In the genomic region with DNA sequence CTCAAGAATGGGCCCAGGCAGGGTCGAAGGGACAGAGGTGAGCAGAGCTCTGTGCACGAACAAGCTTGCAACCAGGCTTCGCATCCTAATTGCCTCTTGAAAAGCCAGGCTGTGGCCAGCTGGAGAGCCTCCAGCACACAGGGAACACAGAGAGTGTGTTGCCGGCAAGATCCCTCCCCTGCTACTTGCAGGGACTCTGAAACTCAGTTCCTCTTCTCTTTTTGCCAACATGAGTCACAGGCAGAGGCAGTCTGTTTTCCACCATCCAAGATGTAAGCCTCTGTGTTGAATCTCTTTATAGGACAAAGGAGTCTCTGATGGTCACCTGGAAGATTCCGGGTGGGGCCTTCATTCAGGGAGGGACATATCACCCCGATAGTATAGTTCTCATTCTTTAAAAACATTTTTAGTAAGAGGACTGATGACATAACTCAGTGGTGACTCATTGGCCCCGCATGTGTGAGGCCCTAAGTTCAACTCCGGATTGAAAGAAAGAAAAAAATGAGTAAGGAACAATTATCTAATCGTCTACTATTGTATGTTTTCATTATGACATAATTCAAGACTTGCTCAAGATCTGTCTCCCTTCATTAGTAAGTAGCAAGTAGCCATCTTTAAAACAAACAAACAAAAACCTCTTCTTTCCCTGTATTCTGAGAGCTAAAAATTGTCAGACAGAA, we compare ENCODE assay signal across 9 mouse cellular contexts. TPM values are rescaled to one million over a fixed set of nuclear protein-coding genes. Genes with fewer than 3 reads are reported as not detected.
A peak's percentile ranks its signal among the peaks of the same experiment; 100 is the strongest.
DNase-seq lines count a peak whose midpoint lies in the region; ATAC-seq and TF ChIP-seq lines count a peak whose summit lies in the region.
"Had no signal": no experiment of that assay in that cellular context is flagged by ENCODE, and none has a peak within 500 bp of the region (broad histone marks: within the 10 kb centered on the region; RNA-seq: fewer than 3 reads in every experiment).

No protein-coding gene starts in this region.

- H3K27ac ChIP-seq in forebrain, embryonic 14.5 days (ENCODE audit: low read depth, low read length): peak overlapping the region; percentile 85
- peak overlapping the region; percentile 84 for H3K27ac ChIP-seq in hindbrain, embryonic 13.5 days
- 0 out of 2 replicates have a peak overlapping the region, but pooled peaks have one; percentile 34 for H3K27ac ChIP-seq in small intestine, adult 2 months (ENCODE audit: insufficient read depth, low read depth, low read length)
- H3K27ac ChIP-seq: embryonic facial prominence, embryonic 15.5 days had no signal

- no peak for TF ChIP-seq POLR2A in small intestine, adult 2 months (IDR thresholded peaks at IDR 0.05; ENCODE audit: low read depth, low read length)

- no peak for TF ChIP-seq CTCF in small intestine, adult 2 months (IDR thresholded peaks at IDR 0.05; ENCODE audit: extremely low read depth, insufficient read length, insufficient replicate concordance, low read depth, low read length)

- peak overlapping the region; percentile 32 for H3K4me2 ChIP-seq in forebrain, embryonic 14.5 days (ENCODE audit: low read length)
- peak overlapping the region; percentile 6 for H3K4me2 ChIP-seq in hindbrain, embryonic 13.5 days
- H3K4me2 ChIP-seq: embryonic facial prominence, embryonic 15.5 days had no signal

- no peak overlapping the region for H3K4me3 ChIP-seq in forebrain, embryonic 14.5 days (ENCODE audit: low read depth, low read length)
- no peak overlapping the region for H3K4me3 ChIP-seq in hindbrain, embryonic 13.5 days
- H3K4me3 ChIP-seq in small intestine, adult 2 months (ENCODE audit: low read depth, low read length): no peak overlapping the region
- H3K4me3 ChIP-seq: embryonic facial prominence, embryonic 15.5 days had no signal

- ATAC-seq in forebrain, embryonic 14.5 days: peak; percentile 85
- ATAC-seq in hindbrain, embryonic 13.5 days (ENCODE audit: low FRiP score): peak; percentile 90

- H3K36me3 ChIP-seq in forebrain, embryonic 14.5 days (ENCODE audit: control insufficient read depth, insufficient read depth, low read length): no peaks in the 10 kb centered on the region
- H3K36me3 ChIP-seq in hindbrain, embryonic 13.5 days: no peaks in the 10 kb centered on the region
- no peaks in the 10 kb centered on the region for H3K36me3 ChIP-seq in small intestine, adult 2 months (ENCODE audit: control insufficient read depth, insufficient read depth, low read length)
- H3K36me3 ChIP-seq: embryonic facial prominence, embryonic 15.5 days had no signal

- H3K9ac ChIP-seq in forebrain, embryonic 14.5 days (ENCODE audit: low read length): peak overlapping the region; percentile 10; the same call in 1 of the 2 replicates
- H3K9ac ChIP-seq in hindbrain, embryonic 13.5 days: no peak overlapping the region
- H3K9ac ChIP-seq: embryonic facial prominence, embryonic 15.5 days had no signal

- peaks cover 8% of the 10 kb centered on the region for H3K4me1 ChIP-seq in forebrain, embryonic 14.5 days (ENCODE audit: control insufficient read depth, insufficient read depth, low read length)
- peaks cover 16% of the 10 kb centered on the region for H3K4me1 ChIP-seq in hindbrain, embryonic 13.5 days (replicated peaks)
- H3K4me1 ChIP-seq in small intestine, adult 2 months (ENCODE audit: control insufficient read depth, insufficient read depth, insufficient read length, low read length): no peaks in the 10 kb centered on the region
- H3K4me1 ChIP-seq: embryonic facial prominence, embryonic 15.5 days had no signal

- 41% methylated on average over 9 of the region's 9 CpGs for WGBS in forebrain, embryonic 14.5 days
- 49% methylated on average over 9 of the region's 9 CpGs for WGBS in hindbrain, embryonic 13.5 days
- WGBS in small intestine, adult 2 months: 35% methylated on average over 9 of the region's 9 CpGs

- DNase-seq in cerebellum, postnatal 10 days: peak; percentile 82 to 85
- no peak for DNase-seq in cerebellum, adult 11-12 months
- peak; percentile 91 for DNase-seq in Muller cell, postnatal 12 days (ENCODE audit: inconsistent ontology term)
- peak; percentile 91 for DNase-seq in forebrain, embryonic 14.5 days (ENCODE audit: low spot score)
- DNase-seq in lung, postnatal 4 days: peak; percentile 78 to 88
- DNase-seq in thymus, postnatal 0 days (ENCODE audit: low spot score): no peak

- H3K27me3 ChIP-seq in forebrain, embryonic 14.5 days (replicated peaks; ENCODE audit: control insufficient read depth, insufficient read depth, low read length): no peaks in the 10 kb centered on the region
- 0 out of 2 replicates have a peak, but pooled peaks cover 4% of the 10 kb centered on the region for H3K27me3 ChIP-seq in hindbrain, embryonic 13.5 days
- no peaks in the 10 kb centered on the region for H3K27me3 ChIP-seq in small intestine, adult 2 months (ENCODE audit: control insufficient read depth, insufficient read depth, low read length)
- H3K27me3 ChIP-seq: embryonic facial prominence, embryonic 15.5 days had no signal

- H3K9me3 ChIP-seq in forebrain, embryonic 14.5 days (replicated peaks; ENCODE audit: control insufficient read depth, low read length): no peaks in the 10 kb centered on the region
- no peaks in the 10 kb centered on the region for H3K9me3 ChIP-seq in hindbrain, embryonic 13.5 days
- H3K9me3 ChIP-seq: embryonic facial prominence, embryonic 15.5 days had no signal

RNA-seq across cellular contexts. Expression of a gene that starts 46.3 kb away (rescaled TPM):
- polyA plus RNA-seq in forebrain, embryonic 14.5 days (2014; fragmentation: Nextera tagmentation; extraction: Ambion mirVana): 0.50 and 0.79 TPM in 2 replicates
- polyA plus RNA-seq in hindbrain, embryonic 13.5 days (2015; fragmentation: Nextera tagmentation; extraction: Ambion mirVana): 0.53 and 0.63 TPM in 2 replicates
- polyA plus RNA-seq in small intestine, adult 2 months (2012; rRNA removed): 0.61 and 1.1 TPM in 2 replicates
- 9.2 and 9.7 TPM in 2 replicates for polyA plus RNA-seq in thymus, postnatal 0 days (2015; fragmentation: Nextera tagmentation; extraction: Ambion mirVana)

Comparison
In these comparisons a context has a peak if more than half of its experiments do, and no peak if none do; other contexts are left out.
1. DNase-seq: peak in cerebellum, postnatal 10 days (2 of 2), Muller cell, postnatal 12 days (single experiment), forebrain, embryonic 14.5 days (single experiment) and lung, postnatal 4 days (2 of 2); none in cerebellum, adult 11-12 months (single experiment) and thymus, postnatal 0 days (single experiment).
2. H3K27ac ChIP-seq: peak in every context shown above with its lines; median percentile 85 in forebrain, embryonic 14.5 days; 84 in hindbrain, embryonic 13.5 days; 34 in small intestine, adult 2 months.